Mouse (Mus musculus): ENCODE results near the gene Ncbp2. TPM values are rescaled to one million over a fixed set of nuclear protein-coding genes. Genes with fewer than 3 reads are reported as not detected.

Gene Ncbp2
- polyA plus RNA-seq (2012; rRNA removed): 3.3 and 5.9 TPM in 2 replicates

DNA sequence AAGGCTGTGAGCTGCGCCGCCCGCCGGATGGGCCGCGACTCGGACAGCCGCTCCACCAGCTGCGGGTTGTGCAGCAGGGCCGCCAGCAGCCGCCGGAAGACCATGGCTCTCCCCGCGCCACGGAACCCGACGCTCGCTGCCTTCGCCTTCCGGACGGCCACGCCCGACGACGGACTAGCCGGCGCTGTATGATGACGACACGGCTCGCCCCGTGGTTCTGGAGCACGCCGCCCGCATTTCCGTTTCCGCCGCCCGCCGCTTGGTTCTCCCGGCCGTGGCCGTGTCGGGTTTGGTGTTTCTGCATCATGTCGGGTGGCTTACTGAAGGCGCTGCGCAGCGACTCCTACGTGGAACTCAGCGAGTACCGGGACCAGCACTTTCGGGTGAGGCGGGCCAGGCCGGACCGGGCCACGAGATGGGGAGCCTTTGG lies at the start of gene Ncbp2, which contains the start of gene 0610012G03Rik:
Gene Ncbp2 (plus strand): TSS at position 169 of the 430 bp plus-strand sequence.
Gene 0610012G03Rik (minus strand): TSS at position 150 of the 430 bp plus-strand sequence.
- whole genome bisulfite sequencing: under 1% methylated on average over 55 of the region's 55 CpGs
- Histone ChIP-seq H3K4me1 (ENCODE audit: control insufficient read depth, insufficient read depth, insufficient read length) (peaks cover 7% of the 10 kb centered on the region; the same call in 1 of the 2 replicates), H3K4me3 (ENCODE audit: extremely low read depth, insufficient read depth, insufficient read length) (peak within 1 kb of the TSS; percentile 95), H3K36me3 (ENCODE audit: control insufficient read depth, insufficient read depth, low read length) (no peaks in the 10 kb centered on the region), H3K27me3 (ENCODE audit: control insufficient read depth, insufficient read depth, low read length) (no peaks in the 10 kb centered on the region), H3K27ac (ENCODE audit: insufficient read depth, low read length) (peak within 1 kb of the TSS; percentile 73)
- TF ChIP-seq POLR2A (IDR thresholded peaks at IDR 0.05; ENCODE audit: low read depth, low read length): no peak; the same call in none of the 2 replicates
- DNase-seq (ENCODE audit: low read depth in 1 of 2, low spot score in 2 of 2): peak; percentile 84 to 95

DNA sequence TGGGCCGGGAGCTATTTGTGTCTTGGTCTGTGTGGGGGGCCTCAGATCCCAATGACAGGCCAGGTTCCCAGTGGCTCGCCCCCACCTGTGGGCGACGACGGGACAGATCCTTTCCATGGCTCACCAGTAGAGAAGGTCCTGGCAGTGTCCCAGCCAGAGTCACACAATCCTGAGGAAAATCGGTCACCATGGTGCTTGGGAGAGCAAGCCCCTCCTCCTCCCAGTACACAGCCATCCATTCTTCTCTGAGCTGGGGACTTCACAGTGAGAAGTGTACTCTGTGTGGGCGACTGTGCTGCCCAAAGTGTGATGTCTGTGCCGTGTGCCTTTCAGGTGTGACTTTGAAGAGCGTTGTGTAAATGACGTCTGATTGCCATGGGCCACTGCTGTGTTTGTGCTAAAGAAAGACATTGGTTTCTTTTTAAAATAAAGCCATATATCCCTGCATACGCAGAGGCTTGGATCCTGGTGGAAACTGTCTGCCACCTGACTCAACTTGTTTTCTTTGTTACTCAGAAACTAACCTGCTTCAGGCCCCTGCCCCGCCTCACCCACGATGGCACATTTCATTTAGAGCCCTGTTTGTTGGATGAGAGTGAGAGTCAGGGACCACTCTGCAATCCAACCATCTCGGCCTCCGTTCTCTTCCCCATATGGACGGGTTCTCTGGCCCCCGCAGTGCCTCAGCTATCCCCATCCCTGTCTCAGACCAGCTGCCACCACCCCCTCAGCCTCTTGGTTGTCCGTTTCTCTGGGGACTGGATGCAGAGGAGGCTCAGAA lies 49.6 kb upstream of the Ncbp2 start:
- no peak overlapping the region for H3K27ac ChIP-seq (ENCODE audit: insufficient read depth, low read length)
- TF ChIP-seq POLR2A (IDR thresholded peaks at IDR 0.05; ENCODE audit: low read depth, low read length): no peak
- TF ChIP-seq CTCF (IDR thresholded peaks at IDR 0.05; ENCODE audit: extremely low read depth, insufficient read depth, insufficient read length, insufficient replicate concordance): no peak
- peaks cover 2% of the 10 kb centered on the region; the same call in 1 of the 2 replicates for H3K4me1 ChIP-seq (ENCODE audit: control insufficient read depth, insufficient read depth, insufficient read length)
- no peaks in the 10 kb centered on the region for H3K36me3 ChIP-seq (ENCODE audit: control insufficient read depth, insufficient read depth, low read length)
- H3K27me3 ChIP-seq (ENCODE audit: control insufficient read depth, insufficient read depth, low read length): no peaks in the 10 kb centered on the region
- no peak for DNase-seq (ENCODE audit: low read depth in 1 of 2, low spot score in 2 of 2)
- no peak overlapping the region for H3K4me3 ChIP-seq (ENCODE audit: extremely low read depth, insufficient read depth, insufficient read length)
- 93% methylated on average over 18 of the region's 18 CpGs for WGBS

DNA sequence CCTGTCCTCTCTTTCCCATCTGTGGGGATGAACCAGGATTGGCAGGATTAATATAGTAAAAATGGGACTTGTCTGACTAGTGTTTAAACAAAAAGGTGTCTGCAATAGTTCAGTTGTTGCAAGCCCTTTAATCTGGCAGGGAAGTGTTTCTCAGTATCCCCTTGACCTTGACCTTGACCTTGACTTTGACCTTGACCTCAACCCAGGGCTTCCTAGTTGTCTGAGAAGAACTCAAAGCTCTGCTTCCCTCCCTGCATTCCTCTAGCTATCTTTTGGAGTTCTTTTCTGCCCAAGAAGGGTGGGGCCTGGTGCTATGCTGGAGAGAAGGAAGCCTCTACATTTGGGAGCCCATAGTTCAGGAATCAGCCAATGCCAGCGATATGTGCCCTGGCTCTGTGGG lies 46.4 kb upstream of the Ncbp2 start:
- no peak for DNase-seq (ENCODE audit: low read depth in 1 of 2, low spot score in 2 of 2)
- H3K4me1 ChIP-seq (ENCODE audit: control insufficient read depth, insufficient read depth, insufficient read length): peaks cover 2% of the 10 kb centered on the region; the same call in 1 of the 2 replicates
- no peak overlapping the region for H3K4me3 ChIP-seq (ENCODE audit: extremely low read depth, insufficient read depth, insufficient read length)
- no peak overlapping the region for H3K27ac ChIP-seq (ENCODE audit: insufficient read depth, low read length)
- TF ChIP-seq POLR2A (IDR thresholded peaks at IDR 0.05; ENCODE audit: low read depth, low read length) (no peak), CTCF (IDR thresholded peaks at IDR 0.05; ENCODE audit: extremely low read depth, insufficient read depth, insufficient read length, insufficient replicate concordance) (no peak)
- no peaks in the 10 kb centered on the region for H3K36me3 ChIP-seq (ENCODE audit: control insufficient read depth, insufficient read depth, low read length)
- 93% methylated on average over 1 of the region's 1 CpGs for WGBS
- 0 out of 2 replicates have a peak, but pooled peaks cover 2% of the 10 kb centered on the region for H3K27me3 ChIP-seq (ENCODE audit: control insufficient read depth, insufficient read depth, low read length)

DNA sequence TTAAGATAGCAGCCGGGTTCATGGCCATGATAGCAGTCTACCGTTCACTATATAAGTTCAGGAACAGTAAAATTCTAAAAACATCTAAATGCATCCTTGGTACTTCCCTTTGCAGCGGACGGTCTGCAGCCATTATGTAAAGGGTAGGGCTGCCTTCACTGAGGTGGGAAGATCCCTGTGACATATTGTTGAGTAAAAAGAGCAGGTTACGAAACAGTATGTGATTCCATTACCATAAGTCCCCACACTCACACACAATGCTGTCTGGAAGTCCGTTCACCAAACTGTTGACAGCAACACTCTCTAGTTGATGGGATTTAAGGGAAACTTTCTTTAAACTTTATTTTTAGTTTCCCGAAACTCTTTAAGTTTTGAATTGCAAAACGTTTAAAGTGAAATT lies 45.1 kb upstream of the Ncbp2 start:
- H3K27ac ChIP-seq (ENCODE audit: insufficient read depth, low read length): no peak overlapping the region
- H3K36me3 ChIP-seq (ENCODE audit: control insufficient read depth, insufficient read depth, low read length): no peaks in the 10 kb centered on the region
- WGBS: 92% methylated on average over 8 of the region's 8 CpGs
- no peaks in the 10 kb centered on the region for H3K4me1 ChIP-seq (ENCODE audit: control insufficient read depth, insufficient read depth, insufficient read length)
- TF ChIP-seq CTCF (IDR thresholded peaks at IDR 0.05; ENCODE audit: extremely low read depth, insufficient read depth, insufficient read length, insufficient replicate concordance) (no peak), POLR2A (IDR thresholded peaks at IDR 0.05; ENCODE audit: low read depth, low read length) (no peak)
- 0 out of 2 replicates have a peak, but pooled peaks cover 2% of the 10 kb centered on the region for H3K27me3 ChIP-seq (ENCODE audit: control insufficient read depth, insufficient read depth, low read length)
- DNase-seq (ENCODE audit: low read depth in 1 of 2, low spot score in 2 of 2): no peak
- H3K4me3 ChIP-seq (ENCODE audit: extremely low read depth, insufficient read depth, insufficient read length): no peak overlapping the region

DNA sequence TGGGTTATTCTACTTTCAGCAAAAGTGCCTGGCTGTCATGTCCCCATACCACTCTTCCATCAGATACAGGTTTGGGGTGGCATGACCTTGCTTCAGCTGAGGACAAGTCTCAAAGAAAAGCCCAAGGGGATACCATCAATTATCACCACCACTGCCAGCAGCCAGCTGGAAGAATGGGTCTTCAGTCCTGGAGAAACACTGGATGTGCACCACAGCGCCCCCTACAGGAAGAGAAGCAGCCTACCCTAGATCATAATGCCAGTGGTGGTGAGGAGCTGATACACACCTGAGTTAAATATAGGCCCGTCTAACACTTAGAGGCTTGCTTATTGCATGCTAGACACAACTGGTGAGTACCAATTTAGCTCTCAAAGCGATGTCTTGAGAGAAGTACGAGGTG lies 43.0 kb upstream of the Ncbp2 start:
- WGBS: 77% methylated on average over 4 of the region's 4 CpGs
- no peak for TF ChIP-seq CTCF (IDR thresholded peaks at IDR 0.05; ENCODE audit: extremely low read depth, insufficient read depth, insufficient read length, insufficient replicate concordance)
- TF ChIP-seq POLR2A (IDR thresholded peaks at IDR 0.05; ENCODE audit: low read depth, low read length): no peak
- H3K4me1 ChIP-seq (ENCODE audit: control insufficient read depth, insufficient read depth, insufficient read length): no peaks in the 10 kb centered on the region
- no peak overlapping the region for H3K27ac ChIP-seq (ENCODE audit: insufficient read depth, low read length)
- 0 out of 2 replicates have a peak, but pooled peaks cover 2% of the 10 kb centered on the region for H3K27me3 ChIP-seq (ENCODE audit: control insufficient read depth, insufficient read depth, low read length)
- H3K4me3 ChIP-seq (ENCODE audit: extremely low read depth, insufficient read depth, insufficient read length): no peak overlapping the region
- H3K36me3 ChIP-seq (ENCODE audit: control insufficient read depth, insufficient read depth, low read length): no peaks in the 10 kb centered on the region
- DNase-seq (ENCODE audit: low read depth in 1 of 2, low spot score in 2 of 2): no peak

DNA sequence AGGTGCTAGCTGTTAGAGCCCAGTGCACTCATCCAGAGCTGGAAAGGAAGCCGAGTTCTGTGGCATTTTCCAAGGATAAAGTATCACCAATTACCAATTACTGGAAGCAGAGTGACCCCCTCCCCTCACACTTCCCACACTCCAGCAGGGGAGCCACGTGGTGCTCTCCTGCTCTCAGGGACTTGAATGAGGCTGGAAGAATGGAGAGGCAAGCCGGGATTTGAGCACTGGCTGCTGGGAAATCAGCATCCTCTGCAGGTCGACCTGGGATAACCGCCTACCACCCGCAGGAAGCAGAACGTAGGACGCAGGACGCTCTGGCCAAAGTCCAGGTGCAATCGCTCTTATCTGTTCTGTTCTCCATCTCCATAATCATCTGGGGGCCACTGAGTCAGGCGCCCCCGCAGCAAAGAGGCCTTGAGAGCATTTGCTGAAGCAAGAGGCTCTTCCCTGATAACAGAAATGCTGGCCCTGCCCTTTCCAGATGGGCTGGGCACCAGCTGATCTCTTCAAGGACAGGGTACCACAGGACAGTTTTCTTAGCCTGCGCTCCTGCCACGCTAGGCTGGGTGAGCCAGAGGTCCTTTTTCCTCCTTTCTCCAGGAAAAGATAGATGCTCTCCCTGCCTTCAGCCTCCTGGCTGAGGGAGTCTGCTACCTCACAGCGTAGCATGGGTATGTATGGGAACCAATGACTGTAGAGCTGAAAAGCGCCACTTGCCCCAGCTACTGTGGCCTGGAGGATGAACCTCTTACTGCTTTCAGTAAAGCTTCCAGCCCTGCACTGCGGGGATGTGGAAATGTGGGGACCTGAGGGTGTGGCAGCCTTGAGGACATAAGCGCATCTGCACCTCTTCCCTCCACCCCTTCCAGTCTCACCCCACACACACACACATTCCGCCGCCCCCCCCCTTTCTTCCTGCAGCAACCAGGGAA lies 42.2 kb upstream of the Ncbp2 start:
- H3K27ac ChIP-seq (ENCODE audit: insufficient read depth, low read length): no peak overlapping the region
- 61% methylated on average over 20 of the region's 20 CpGs for WGBS
- H3K27me3 ChIP-seq (ENCODE audit: control insufficient read depth, insufficient read depth, low read length): 0 out of 2 replicates have a peak, but pooled peaks cover 2% of the 10 kb centered on the region
- no peak overlapping the region for H3K4me3 ChIP-seq (ENCODE audit: extremely low read depth, insufficient read depth, insufficient read length)
- no peak for TF ChIP-seq POLR2A (IDR thresholded peaks at IDR 0.05; ENCODE audit: low read depth, low read length)
- no peak for TF ChIP-seq CTCF (IDR thresholded peaks at IDR 0.05; ENCODE audit: extremely low read depth, insufficient read depth, insufficient read length, insufficient replicate concordance)
- DNase-seq (ENCODE audit: low read depth in 1 of 2, low spot score in 2 of 2): no peak
- no peaks in the 10 kb centered on the region for H3K4me1 ChIP-seq (ENCODE audit: control insufficient read depth, insufficient read depth, insufficient read length)
- H3K36me3 ChIP-seq (ENCODE audit: control insufficient read depth, insufficient read depth, low read length): no peaks in the 10 kb centered on the region
